Mouse (Mus musculus) urinary bladder, adult 2 months (tissue): ENCODE results near the gene 2210011C24Rik. TPM values are rescaled to one million over a fixed set of nuclear protein-coding genes. Genes with fewer than 3 reads are reported as not detected.

Source experiments
- polyA plus RNA-seq: library from polyadenylated mRNA; depleted of rRNA; stranded (reverse); fragments of >200 nt; gene quantifications from 2 replicates; pipeline ENCODE4 v1.2.3, GENCODE M21; 2012; rRNA removed

The 2210011C24Rik gene
- polyA plus RNA-seq, 1 experiment: 0.14 TPM

Other genes starting within 250 kb of the 2210011C24Rik start
- gene Adgrl1, start 112.1 kb downstream of the 2210011C24Rik start, polyA plus RNA-seq: 39.4 and 48.3 TPM in 2 replicates
- 0.69 and 0.96 TPM in 2 replicates for gene Gm10644, start 57.0 kb downstream of the 2210011C24Rik start, polyA plus RNA-seq
- gene Asf1b, start 56.7 kb downstream of the 2210011C24Rik start, polyA plus RNA-seq: 2.3 and 3.1 TPM in 2 replicates
- 74.4 and 81.2 TPM in 2 replicates for gene Prkaca, start 39.2 kb downstream of the 2210011C24Rik start, polyA plus RNA-seq
- 34.5 and 36.0 TPM in 2 replicates for gene Samd1, start 14.5 kb downstream of the 2210011C24Rik start, polyA plus RNA-seq
- 0.18 and 0.19 TPM in 2 replicates for gene 1700067K01Rik, start 10.7 kb downstream of the 2210011C24Rik start, polyA plus RNA-seq
- 0.21 and 0.24 TPM in 2 replicates for gene Palm3, start 9.3 kb upstream of the 2210011C24Rik start, polyA plus RNA-seq
- 2.0 and 2.1 TPM in 2 replicates for gene Il27ra, start 30.4 kb upstream of the 2210011C24Rik start, polyA plus RNA-seq
- 0.21 and 0.30 TPM in 2 replicates for gene Rln3, start 32.8 kb upstream of the 2210011C24Rik start, polyA plus RNA-seq
- 2.0 and 2.3 TPM in 2 replicates for gene Gm10643, start 53.0 kb upstream of the 2210011C24Rik start, polyA plus RNA-seq
- gene Rfx1, start 54.7 kb upstream of the 2210011C24Rik start, polyA plus RNA-seq: 8.0 and 11.0 TPM in 2 replicates
- gene Dcaf15, start 92.6 kb upstream of the 2210011C24Rik start, polyA plus RNA-seq: 20.4 and 26.6 TPM in 2 replicates
- gene Podnl1, start 113.8 kb upstream of the 2210011C24Rik start, polyA plus RNA-seq: 0.66 and 1.1 TPM in 2 replicates
- 18.5 and 22.3 TPM in 2 replicates for gene Cc2d1a, start 135.8 kb upstream of the 2210011C24Rik start, polyA plus RNA-seq
- 0.62 and 0.74 TPM in 2 replicates for gene 4930432K21Rik, start 135.9 kb upstream of the 2210011C24Rik start, polyA plus RNA-seq
- gene Nanos3, start 173.0 kb upstream of the 2210011C24Rik start, polyA plus RNA-seq: 0.13 TPM in 1 of 2 replicates, not detected in the other
- 8.6 and 9.2 TPM in 2 replicates for gene Zswim4, start 224.9 kb upstream of the 2210011C24Rik start, polyA plus RNA-seq
- gene D8Ertd738e, start 237.5 kb upstream of the 2210011C24Rik start, polyA plus RNA-seq: 183 and 196 TPM in 2 replicates
- gene Mri1, start 245.2 kb upstream of the 2210011C24Rik start, polyA plus RNA-seq: 41.1 and 47.3 TPM in 2 replicates